Mouse (Mus musculus): ENCODE results near the gene Msh3.
"Not testable (repeated sequence)": the region's sequence is repeated elsewhere in the genome, so short reads cannot be mapped to it uniquely, and the experiment has no call there.

The Msh3 gene

DNA sequence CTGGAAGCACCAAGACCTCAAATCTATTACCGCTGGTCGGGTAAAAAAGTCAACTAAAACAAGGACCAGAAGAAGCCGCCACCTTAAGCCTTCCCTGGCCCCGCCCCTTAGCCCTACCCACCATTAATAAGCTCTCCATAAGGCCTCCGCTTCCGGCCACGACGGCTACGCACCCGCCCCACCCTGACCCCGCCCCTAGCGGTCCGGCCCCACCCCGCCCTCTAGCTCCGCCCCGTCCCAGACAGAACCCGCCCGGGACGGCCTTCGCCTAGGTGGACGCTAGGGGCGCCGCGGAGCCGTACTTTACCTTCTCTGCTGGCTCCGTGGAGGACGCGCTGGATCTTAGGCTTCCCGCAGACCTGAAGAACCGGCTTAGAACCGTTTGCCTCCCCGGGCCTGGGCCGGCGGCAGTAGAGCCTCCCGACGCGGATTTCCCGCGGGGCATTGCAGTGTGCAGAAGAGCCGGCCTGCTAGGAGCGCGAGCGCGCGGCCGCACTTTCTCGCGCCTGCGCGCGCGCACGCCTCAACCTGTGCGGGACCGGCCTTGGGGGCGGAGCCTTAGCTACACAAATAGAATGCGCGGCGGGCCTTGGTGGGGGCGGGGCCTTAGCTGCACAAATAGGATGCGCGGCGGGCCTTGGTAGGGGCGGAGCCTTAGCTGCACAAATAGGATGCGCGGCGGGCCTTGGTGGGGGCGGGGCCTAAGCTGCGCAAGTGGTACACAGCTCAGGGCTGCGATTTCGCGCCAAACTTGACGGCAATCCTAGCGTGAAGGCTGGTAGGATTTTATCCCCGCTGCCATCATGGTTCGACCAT lies at the start of gene Msh3, which contains the start of gene Dhfr:
Gene Msh3 (minus strand): TSS at position 548 of the 816 bp plus-strand sequence.
Gene Dhfr (plus strand): TSS at position 271 of the 816 bp plus-strand sequence.
- peak; percentile 98 for DNase-seq (ENCODE audit: low spot score)

DNA sequence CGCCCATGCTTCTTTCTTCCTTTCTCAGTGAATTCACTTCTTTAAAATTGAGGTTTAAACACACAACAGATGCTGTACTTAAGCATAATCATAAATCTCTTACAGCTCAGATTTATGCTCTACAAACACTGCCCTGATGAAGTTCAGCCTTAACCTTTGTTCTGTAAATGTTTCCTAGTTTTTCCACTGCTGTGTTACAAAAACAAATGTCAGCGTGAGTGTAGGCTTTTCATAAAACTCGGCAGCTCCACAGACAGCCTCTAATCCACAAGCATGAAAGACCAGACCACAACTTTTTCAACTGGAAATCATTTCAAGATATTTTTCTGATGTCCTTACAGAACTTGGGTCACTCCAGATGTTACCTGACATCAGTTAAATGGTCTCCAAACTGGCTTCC lies 48.7 kb upstream of the Msh3 start:
- no peak for DNase-seq (ENCODE audit: low spot score)

DNA sequence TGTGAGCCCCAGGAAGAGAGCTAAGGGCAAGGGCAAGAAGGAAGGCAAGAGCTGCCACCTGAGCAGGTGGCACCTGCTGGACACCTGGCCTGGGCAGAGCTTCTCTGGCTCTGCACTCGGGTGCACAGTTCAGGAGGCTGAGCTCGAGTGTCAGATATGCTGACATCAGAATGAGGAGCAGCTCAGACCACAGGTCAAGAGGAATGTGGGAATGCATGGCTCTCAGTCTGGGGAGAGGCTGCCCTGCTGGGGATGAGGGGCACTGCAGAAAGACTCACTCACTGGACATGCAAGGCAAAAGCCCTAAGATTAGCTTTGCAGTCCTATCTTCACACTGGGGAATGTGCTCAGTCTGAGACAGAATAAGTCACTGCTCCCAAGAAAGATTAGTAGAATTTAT lies 47.3 kb upstream of the Msh3 start:
- no peak for DNase-seq (ENCODE audit: low spot score)

DNA sequence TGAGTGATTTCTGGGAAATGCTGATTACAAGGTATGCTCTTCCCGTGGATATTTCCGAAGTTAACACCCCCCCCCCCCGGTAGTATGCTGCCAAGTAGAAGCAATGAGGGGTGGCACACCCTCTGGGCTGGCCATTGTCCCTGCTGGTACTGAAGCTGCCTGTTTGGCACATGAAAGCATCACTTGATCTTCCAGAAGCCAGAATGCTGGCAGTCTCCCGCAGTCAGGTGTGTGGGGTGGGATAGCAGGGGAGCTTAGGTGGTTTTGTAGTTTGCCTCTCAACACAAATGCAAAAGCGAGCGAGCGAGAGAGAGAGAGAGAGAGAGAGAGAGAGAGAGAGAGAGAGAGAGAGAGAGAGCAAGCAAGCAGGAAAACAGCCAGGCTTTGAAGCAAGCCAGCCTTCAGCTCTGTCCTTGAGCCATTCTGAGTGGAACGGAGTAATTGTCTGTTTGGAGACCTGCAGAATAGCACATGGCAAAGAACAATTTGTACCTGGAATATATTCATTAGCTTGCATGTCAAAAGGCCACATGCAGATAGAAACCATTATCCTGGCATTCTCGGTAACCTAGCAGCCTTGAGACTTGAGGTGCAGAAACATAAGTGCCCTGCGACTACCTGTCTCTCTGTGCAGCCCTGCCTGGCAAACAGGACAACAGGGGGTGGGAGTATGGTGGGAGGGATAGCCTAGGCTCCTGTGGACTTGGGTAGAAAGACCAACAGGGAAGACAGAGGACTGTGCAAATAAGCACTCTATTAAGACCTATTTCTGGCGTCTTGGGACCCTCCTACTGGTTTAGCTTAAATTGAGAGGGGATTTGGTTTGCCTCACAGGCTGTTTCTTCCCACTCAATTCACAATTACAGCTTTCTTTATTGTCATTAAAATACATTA lies 43.9 kb upstream of the Msh3 start:
- no peak for DNase-seq (ENCODE audit: low spot score)

DNA sequence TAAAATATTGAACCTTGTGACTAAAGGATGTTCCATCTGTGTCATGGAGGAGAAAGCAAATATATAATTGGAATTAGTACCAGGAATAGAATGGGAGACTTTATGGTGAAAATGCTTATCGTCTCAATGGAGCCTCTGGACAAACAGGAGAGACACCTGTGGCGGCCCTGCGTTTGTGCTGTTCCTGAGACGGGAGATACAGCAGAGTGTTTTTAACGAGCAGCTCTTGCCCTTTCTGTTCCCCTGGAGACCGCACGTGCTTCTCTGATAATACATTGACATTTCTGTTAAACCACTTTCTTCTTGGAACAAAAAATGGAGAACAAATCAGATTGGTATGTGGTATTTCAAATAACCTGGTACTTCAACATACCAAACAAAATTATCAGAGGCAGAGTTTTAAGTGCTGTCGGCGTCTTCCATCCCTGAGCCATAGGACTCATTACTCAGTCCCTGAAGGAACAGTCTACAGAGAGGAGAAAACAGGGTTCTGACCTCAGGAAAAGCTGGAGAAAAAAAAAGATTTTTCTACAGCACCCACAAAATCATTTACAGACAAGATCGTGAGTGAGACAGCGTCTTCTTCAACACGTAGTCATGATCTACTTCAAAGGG lies 38.4 kb upstream of the Msh3 start:
- no peak for DNase-seq (ENCODE audit: low spot score)

DNA sequence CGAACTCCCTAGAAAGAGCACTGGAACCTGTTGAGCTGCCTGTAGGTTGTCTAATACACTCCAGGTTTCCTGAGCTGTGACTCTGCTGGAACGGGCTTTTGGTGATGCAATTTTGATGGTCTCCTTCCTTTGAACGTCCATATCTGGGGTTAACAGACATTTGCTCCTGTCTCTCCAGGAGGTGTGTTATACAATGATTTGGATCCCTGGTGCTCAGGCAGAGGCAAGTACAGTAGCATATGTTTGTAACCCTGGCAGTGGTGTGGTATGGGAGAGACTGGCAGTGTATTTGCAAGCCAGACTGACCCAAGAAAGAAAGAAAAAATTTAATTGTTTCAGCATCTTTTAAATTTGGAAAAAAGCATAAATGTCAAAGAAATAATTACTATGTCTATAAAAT lies 32.6 kb upstream of the Msh3 start:
- DNase-seq (ENCODE audit: low spot score) = no peak

DNA sequence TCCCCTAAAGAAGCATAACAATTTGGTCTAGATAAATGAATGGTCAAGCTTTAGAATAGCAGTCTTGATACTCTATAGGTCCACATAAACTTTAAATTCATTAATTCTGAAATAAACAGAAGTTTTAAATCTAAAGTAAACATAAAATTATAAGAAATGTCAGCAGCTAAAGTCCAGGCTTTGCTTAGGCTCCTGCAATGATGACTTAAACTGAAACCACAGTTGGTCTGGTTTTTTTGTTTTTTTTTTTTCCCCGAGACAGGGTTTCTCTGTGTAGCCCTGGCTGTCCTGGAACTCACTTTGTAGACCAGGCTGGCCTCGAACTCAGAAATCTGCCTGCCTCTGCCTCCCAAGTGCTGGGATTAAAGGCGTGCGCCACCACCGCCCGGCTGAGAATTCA lies 16.7 kb upstream of the Msh3 start:
- not testable (repeated sequence) for DNase-seq (ENCODE audit: low spot score)

DNA sequence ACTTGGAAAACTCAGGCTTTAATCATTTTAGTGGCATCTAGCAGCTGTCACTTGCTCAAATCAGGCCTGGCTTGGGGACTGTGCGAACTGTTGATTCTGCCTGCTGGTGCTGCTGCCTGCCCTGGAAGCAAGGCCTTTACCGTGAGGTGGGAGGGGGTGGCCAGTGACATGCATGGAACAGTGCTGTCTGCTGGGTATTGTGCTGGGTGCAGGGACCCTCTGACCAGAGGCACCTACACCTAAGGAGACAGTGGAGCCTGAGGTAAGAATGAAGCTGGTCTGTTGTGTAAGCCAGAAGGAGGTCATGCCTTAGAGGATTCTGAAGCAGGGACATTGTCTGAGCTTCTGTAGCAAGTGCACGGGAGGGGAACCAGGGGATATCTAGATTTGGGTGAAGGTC lies 16.0 kb upstream of the Msh3 start:
- DNase-seq (ENCODE audit: low spot score) = no peak

DNA sequence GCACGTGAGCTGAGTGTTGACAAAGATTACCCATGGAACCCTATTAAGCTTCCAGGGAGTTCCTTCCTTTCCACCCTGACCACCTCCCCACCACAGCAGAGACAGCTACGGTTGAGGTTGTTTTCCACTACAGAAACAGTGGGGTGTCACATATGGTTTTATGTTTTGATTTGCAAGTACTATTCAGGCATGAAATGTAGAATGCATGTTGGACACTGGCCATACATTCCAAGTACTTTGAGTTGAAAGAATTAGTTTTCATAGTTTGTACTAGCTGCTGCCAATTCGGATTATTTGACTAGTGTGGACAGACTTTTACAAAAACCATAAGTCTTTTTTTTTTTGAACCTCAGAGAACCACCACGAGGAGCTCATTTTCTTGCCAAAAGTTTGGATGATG lies 10.5 kb upstream of the Msh3 start:
- no peak for DNase-seq (ENCODE audit: low spot score)

DNA sequence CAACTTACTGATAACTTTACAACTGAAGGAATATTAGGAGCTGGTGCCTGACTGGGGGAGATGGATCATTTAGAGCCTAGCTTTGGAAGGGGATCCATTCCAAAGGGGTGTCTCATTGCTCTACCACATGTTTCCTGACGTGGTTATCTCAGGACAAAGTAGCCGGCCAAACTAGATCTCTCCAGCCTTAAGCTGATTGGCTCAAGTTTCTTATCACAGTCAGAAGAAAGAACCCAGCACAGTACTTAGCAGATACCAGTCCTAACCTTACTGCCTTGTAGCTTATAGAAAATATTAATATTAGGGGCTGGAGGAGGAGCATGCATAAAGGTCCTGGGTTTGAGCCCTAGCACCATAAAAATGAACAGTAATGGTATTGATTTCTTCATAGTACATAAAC lies 6.8 kb upstream of the Msh3 start:
- DNase-seq (ENCODE audit: low spot score) = no peak

DNA sequence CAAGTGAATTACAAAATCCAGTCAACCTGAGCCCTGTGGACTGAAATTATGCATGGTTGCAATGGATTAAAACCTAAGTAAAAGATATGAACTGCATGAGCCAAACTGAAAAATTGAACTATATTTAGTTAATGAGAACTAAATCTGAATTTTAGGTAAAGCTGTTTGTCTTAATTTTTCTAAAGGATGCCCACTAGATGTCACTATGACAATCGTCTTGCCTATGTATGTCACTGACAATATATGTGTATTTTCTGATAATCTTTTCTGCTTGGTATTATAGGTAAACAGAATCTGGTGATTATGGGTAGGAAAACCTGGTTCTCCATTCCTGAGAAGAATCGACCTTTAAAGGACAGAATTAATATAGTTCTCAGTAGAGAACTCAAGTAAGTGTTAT lies 2.8 kb upstream of the Msh3 start:
- peak; percentile 39 for DNase-seq (ENCODE audit: low spot score)

DNA sequence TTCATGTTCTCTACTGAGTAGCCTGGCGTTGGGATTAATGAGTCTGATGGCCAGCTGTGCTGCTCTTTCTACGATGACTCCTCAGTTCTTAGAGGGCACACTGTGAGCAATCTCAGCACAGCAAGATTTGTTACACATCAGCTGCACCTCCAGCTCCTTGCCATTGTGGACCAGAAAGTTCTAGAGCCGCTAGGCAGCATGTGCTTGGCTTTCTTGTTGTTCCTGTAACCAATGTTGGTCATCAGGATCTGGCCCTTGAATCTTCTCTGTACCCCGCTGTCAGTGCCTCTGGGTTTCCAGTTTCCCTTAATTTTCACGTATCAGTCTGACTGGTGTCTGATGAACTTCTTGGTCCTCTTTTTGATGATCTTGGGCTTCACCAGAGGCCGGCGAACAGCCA lies 1.6 kb upstream of the Msh3 start:
- no peak for DNase-seq (ENCODE audit: low spot score)

DNA sequence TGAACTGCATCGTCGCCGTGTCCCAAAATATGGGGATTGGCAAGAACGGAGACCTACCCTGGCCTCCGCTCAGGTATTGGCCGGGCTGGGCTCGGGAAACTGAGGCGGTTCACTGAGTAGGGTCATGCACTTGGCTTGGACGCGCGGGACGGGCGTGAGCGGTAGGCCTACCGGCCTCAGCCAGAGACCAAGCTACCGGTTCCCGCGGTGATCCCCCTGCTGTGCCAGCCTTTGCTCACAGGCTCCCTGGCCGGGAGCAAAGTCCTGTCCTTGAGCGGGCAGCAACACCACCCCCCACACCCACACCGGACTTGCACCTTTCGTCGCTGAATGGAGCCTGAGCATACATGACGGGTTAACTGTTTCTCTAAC lies 455 bp upstream of the Msh3 start:
- DNase-seq (ENCODE audit: low spot score) = no peak

DNA sequence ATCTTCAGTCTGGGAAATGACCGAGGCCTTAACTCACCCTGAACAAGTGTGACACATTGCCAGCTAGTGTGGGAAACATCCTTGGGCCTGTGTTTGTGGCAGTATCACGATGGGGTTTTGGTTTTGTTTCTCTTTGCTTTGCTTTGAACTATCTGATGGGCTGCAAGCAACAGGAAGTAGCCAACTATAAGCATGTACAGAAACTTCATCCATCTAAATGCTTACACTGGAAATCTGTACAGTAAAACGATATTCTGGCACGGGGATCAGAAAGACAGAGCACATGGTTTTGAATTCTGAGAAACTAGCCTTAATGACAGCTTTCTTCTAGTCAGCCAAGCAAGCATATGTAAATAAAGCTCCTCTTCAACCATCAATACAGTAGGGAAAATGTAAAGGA lies 847 bp downstream of the Msh3 start:
- peak; percentile 52 for DNase-seq (ENCODE audit: low spot score)

DNA sequence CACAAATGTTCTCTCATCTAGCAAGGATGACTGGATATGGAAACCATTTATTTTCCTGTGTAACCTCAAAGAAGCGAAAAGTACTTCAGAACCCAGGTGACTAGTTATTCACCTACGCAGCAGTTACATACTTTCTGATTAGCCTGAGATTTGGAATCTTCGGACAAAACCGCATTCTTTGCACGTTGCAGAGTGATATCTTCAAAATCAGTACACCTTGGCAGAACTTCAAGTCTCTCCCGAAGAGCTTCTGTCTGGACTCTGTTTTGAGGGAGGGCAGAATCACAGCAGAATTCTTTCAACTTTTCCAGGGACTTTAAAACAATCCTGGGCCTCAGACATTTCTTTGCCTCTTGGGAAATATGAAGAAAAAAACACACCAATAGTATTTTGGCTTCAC lies 3.7 kb downstream of the Msh3 start:
- DNase-seq (ENCODE audit: low spot score) = no peak

DNA sequence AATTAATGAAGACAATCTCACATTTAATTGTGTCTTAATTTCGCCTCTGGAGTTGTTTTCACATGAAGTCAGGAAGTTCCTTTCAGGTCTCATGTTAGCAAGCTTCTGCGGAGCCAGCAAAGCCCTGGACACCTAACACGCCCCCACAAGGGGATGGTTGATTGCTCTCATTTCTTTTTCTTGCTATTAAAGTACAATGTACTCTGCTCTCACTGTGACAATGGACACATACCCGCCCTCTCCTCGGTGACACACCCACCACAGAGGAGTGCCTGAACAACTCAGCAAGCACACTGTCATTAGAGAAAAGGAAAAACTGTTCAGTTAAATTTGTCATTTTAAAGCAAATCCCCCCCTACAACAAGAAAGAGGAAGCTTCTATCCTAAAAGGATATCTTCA lies 8.5 kb downstream of the Msh3 start:
- no peak for DNase-seq (ENCODE audit: low spot score)

DNA sequence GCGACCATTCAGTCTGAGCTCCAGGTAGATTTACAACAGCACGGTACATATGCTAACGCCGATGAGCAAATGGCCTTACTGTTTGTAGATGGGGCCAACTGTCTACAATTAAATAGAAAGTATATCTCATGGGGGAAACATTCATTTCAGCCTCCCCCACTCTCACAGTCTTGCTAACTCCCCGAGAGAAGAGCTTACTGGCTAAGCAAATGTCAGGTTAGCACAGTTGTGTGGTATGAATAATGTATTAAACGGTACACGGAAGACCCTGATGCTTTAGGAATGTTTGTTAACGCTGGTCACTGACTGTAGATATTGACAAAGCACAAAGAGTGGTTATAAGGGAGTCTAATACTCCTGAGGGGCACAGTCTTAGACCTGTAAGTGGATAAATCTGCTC lies 10.8 kb downstream of the Msh3 start:
- DNase-seq (ENCODE audit: low spot score) = no peak

DNA sequence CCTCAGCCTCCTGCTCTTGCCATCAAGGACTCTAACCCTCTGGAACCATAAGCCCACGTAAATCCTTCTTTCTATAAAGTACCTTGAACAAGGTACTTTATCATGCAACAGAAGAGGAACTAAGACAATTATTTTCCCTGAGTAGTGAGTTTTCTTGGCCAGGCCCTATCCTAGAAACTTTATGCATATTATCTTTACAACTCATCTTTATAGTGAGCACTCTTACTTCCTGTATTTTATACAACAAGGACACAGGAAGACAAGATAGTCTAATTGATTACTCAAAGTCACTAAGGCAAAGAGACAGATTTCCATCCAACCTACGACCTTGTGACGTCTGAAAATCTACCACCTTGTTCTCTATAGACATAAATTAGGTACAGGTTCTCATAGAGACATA lies 15.0 kb downstream of the Msh3 start:
- DNase-seq (ENCODE audit: low spot score) = no peak

DNA sequence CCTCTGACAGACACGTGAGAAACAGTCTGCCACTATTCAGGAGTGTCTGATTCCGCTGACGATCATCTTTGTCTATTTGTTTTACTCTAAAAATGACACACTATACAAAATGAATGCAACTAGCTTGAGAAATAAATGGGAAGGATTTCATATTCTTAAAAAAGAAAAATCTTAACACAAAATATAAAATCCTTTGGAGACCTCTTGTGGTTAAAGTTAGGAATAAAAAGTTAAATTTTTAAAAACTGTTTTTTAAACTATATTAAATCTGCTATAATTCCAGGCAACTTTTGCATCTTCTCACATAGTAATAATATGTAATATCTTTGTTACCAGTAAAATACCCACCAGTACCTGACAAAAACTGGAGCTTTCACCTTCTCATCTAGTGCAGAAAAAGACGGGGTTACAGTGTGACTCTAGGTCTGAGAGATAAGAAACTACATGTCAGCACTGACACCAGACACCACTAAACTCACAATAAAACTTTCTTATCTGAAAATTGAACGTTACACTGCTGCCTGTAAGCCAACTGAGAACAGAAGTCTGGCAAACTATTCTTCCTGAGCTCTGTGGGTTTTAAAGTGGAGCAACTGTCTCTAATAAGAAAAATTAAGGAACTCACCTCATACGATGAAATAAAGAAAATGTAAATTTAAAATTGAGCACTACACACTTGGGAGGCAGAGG lies 16.9 kb downstream of the Msh3 start:
- no peak for DNase-seq (ENCODE audit: low spot score)

DNA sequence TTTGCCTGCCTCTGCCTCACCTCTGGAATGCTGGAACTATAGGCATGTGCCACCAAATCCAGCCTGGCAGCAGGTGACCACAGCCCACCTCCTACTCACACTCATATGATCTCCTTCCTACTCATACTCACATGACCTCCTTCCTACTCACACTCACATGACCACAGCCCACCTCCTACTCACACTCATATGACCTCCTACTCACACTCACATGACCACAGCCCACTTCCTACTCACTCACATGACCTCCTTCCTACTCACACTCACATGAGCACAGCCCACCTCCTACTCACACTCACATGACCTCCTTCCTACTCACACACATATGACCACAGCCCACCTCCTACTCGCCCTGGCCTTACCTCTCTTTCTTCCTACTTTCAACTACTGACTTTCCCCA lies 17.9 kb downstream of the Msh3 start:
- DNase-seq (ENCODE audit: low spot score) = no peak

DNA sequence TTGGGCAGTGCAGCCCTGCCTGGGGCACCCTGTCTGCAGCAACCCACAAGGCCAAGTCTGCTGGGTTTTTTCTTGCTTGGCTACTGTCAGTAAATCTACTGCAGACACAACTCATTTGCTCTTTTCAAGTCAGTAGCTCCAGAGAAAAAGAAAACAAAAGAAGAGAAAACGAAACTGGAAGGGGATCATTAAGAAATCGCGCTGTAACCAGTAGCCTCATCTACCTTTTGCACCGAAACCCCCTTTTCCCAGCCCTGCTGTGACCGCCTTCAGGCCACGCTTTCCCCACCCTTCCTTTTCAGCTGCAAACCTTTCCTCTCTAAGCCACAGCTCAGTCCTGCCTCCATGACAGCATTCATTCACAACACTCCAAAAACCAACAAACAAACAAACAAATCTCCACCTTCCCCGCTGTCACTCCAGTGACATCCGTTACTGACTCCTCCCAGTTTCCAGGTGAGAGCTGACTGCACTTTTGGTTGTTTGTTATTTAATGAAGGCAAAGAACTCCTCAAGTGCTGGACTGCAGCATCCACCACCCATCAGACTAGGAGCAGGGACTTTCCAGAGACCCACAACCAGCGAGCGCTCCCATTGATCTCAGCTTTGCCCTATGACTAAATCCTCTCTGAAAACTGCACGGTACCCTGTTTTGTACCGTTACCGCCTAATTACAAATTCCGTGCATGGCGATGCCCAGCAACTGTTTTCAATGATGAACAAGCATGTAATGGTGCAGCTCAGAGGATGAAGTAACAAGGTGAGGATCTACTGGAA lies 22.5 kb downstream of the Msh3 start:
- peak; percentile 27 for DNase-seq (ENCODE audit: low spot score)

DNA sequence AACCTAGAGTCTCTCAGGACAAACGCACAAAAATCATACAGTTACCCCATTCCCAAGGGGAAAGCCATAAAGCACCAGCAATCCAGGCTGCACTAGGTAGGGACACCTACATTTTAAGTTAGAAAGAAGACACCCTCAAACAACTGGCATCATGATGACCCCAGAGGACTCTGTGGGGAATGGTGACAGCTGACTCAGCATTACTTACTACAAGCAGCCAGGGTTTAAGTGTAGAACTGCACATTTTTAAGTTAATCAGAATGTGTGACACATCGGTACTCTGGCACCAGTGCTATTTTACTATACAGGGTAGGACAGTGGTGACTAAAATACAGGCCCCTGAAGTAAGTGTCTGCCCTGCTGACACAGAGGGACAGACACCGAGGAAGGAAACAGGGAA lies 24.2 kb downstream of the Msh3 start:
- DNase-seq (ENCODE audit: low spot score) = no peak

All from adipocyte (in vitro differentiated cells).